Mouse (Mus musculus) G1E (cell line): ENCODE results near the gene St7. TPM values are rescaled to one million over a fixed set of nuclear protein-coding genes. Genes with fewer than 3 reads are reported as not detected.

Experiments
- ATAC-seq: 2 replicates; pipeline ENCODE4 v1.8.0; 2016; ENCODE audit warnings: mild to moderate bottlenecking; ENCODE audit not compliant: insufficient number of reproducible peaks, poor library complexity, low FRiP score, severe bottlenecking; ENCODE audit errors: extremely low read depth
- DNase-seq: peaks from one replicate; pipeline ENCODE4 v3.0.0; 2012; ENCODE audit warnings: low spot score
- H3K27me3 ChIP-seq: 2 replicates; pipeline ENCODE4 v1.6.1; 2012; ENCODE audit warnings: mild to moderate bottlenecking, low read length, inconsistent platforms; ENCODE audit not compliant: insufficient read depth
- H3K36me3 ChIP-seq: replicated peaks from 2 replicates; pipeline ENCODE3; 2012; ENCODE audit warnings: mild to moderate bottlenecking, inconsistent platforms
- H3K4me1 ChIP-seq: 2 replicates; pipeline ENCODE4 v1.6.1; 2012; ENCODE audit warnings: low read depth, low read length, inconsistent platforms, mixed read lengths; ENCODE audit not compliant: insufficient read depth
- H3K4me3 ChIP-seq: 2 replicates; pipeline ENCODE4 v1.5.1; 2012; ENCODE audit warnings: low read depth, mild to moderate bottlenecking, inconsistent platforms, low read length, moderate library complexity, mixed read lengths
- H3K9me3 ChIP-seq: replicated peaks from 2 replicates; pipeline ENCODE4 v1.6.1; 2012; ENCODE audit warnings: inconsistent platforms
- CTCF ChIP-seq: IDR thresholded peaks from 2 replicates; pipeline ENCODE4 v1.5.1; 2012; ENCODE audit warnings: low read depth, low read length, inconsistent platforms, mixed read lengths
- GATA1 ChIP-seq: IDR thresholded peaks from 2 replicates; pipeline ENCODE4 v1.6.1; 2012; ENCODE audit warnings: borderline replicate concordance, low read length, inconsistent platforms, mixed read lengths
- GATA2 ChIP-seq: IDR thresholded peaks from 2 replicates; pipeline ENCODE4 v1.6.1; 2012; ENCODE audit warnings: low read depth, low read length, inconsistent platforms, borderline replicate concordance
- POLR2AphosphoS5 ChIP-seq: IDR thresholded peaks from 2 replicates; pipeline ENCODE4 v1.6.1; 2012; ENCODE audit warnings: low read depth, low read length, inconsistent platforms; ENCODE audit not compliant: insufficient replicate concordance
- TAL1 ChIP-seq: conservative IDR thresholded peaks from 2 replicates; pipeline ENCODE4 v1.6.1; 2012; ENCODE audit warnings: low read depth, low read length, inconsistent platforms, mixed read lengths
- polyA plus RNA-seq: library from polyadenylated mRNA; stranded (reverse); fragments of >175 nt; gene quantifications from 2 replicates; pipeline ENCODE4 v1.2.3, GENCODE M21; 2012
- total RNA-seq, 2 experiments: library from RNA; stranded (forward) in 1 of 2; stranded (reverse) in 1 of 2; fragments of 200-1000 nt in 1 of 2; fragments of >200 nt in 1 of 2; fragmentation: Nextera tagmentation in 1 of 2; gene quantifications; 2 replicates each; pipeline ENCODE4 v1.2.3; 2014 to 2017

St7 gene
- total and polyA plus RNA-seq, 3 experiments = 4.7 to 155 (median 84.7) TPM

GRCm38 (mm10) chr6:17895562-17895961 is 202.8 kb downstream of the St7 start:
- peaks cover 59% of the 10 kb centered on the region for H3K36me3 ChIP-seq
- H3K4me3 ChIP-seq = no peak overlapping the region
- no peaks in the 10 kb centered on the region for H3K4me1 ChIP-seq
- no peaks in the 10 kb centered on the region for H3K27me3 ChIP-seq
- no peak for ATAC-seq
- no peak for DNase-seq
- H3K9me3 ChIP-seq = no peaks in the 10 kb centered on the region
- no peak for TF ChIP-seq GATA2
- no peak for TF ChIP-seq TAL1
- no peak for TF ChIP-seq POLR2AphosphoS5
- no peak for TF ChIP-seq CTCF
- TF ChIP-seq GATA1 = no peak

- no peak for ATAC-seq
- Histone ChIP-seq H3K9me3 (no peaks in the 10 kb centered on the region), H3K36me3 (peaks cover 59% of the 10 kb centered on the region), H3K4me1 (no peaks in the 10 kb centered on the region), H3K27me3 (no peaks in the 10 kb centered on the region), H3K4me3 (no peak overlapping the region)
- no peak for DNase-seq
- TF ChIP-seq GATA2 = no peak
- TF ChIP-seq CTCF = no peak
- TF ChIP-seq POLR2AphosphoS5 = no peak
- no peak for TF ChIP-seq GATA1
Measured at GRCm38 (mm10) chr6:17898539-17898938, 205.8 kb downstream of the St7 start.

DNA sequence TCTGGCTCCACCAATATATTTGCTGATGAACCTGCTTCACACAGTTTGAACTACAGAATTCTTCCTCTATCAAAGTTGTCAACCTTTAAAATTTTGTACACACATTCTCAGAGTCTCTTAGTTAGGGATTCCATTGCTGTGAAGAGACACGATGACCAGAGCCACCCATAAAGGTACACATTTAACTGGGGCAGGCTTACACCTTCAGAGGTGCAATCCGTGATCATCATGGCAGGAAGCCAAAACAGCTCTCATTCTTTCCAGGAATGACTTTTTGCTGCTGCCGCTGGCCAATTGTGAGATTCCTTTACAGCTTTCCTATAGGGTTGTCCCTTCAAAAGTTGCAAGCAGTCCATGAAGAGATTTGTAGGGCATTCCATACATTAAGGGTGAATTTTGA is 210.6 kb downstream of the St7 start:
- DNase-seq = no peak
- no peak for ATAC-seq
- peaks cover 58% of the 10 kb centered on the region for H3K36me3 ChIP-seq

GRCm38 (mm10) chr6:17905776-17906175 is 213.0 kb downstream of the St7 start:
- Histone ChIP-seq H3K36me3 (peaks cover 71% of the 10 kb centered on the region), H3K9me3 (no peaks in the 10 kb centered on the region), H3K4me3 (no peak overlapping the region), H3K27me3 (no peaks in the 10 kb centered on the region), H3K4me1 (no peaks in the 10 kb centered on the region; the same call in 1 of the 2 replicates)
- ATAC-seq (no peak), DNase-seq (no peak)
- TF ChIP-seq GATA2 (no peak), POLR2AphosphoS5 (no peak), TAL1 (no peak), CTCF (no peak), GATA1 (no peak)

More for the DNA sequence above, 210.6 kb downstream of the St7 start:
- Histone ChIP-seq H3K27me3 (no peaks in the 10 kb centered on the region), H3K4me3 (no peak overlapping the region), H3K4me1 (no peaks in the 10 kb centered on the region; the same call in 1 of the 2 replicates), H3K9me3 (no peaks in the 10 kb centered on the region)
- TF ChIP-seq TAL1 (no peak), GATA2 (no peak), GATA1 (no peak), POLR2AphosphoS5 (no peak)

DNA sequence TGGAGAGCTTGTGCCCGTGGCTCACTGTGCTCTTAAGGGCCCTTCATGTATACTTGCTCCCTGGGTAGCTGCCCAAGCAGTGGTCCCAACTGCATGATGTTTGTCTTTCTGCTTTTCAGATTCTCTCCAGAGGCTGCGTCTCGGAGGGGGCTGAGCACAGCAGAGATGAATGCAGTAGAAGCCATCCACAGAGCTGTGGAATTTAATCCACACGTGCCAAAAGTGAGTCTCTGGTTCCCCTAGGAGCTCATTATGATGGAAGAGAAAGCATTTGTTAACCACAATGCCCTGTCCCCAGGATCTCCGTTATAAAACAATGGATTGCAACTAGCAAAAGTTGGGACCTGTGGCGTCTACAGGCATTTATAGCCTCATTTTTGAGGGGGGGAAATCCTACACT is 213.6 kb downstream of the St7 start:
- H3K4me3 ChIP-seq = no peak overlapping the region
- no peaks in the 10 kb centered on the region for H3K9me3 ChIP-seq
- ATAC-seq = no peak
- TF ChIP-seq CTCF (no peak), POLR2AphosphoS5 (no peak), GATA1 (no peak), TAL1 (no peak), GATA2 (no peak)
- no peak for DNase-seq
- peaks cover 75% of the 10 kb centered on the region for H3K36me3 ChIP-seq
- H3K27me3 ChIP-seq = no peaks in the 10 kb centered on the region
- no peaks in the 10 kb centered on the region; the same call in 1 of the 2 replicates for H3K4me1 ChIP-seq

DNA sequence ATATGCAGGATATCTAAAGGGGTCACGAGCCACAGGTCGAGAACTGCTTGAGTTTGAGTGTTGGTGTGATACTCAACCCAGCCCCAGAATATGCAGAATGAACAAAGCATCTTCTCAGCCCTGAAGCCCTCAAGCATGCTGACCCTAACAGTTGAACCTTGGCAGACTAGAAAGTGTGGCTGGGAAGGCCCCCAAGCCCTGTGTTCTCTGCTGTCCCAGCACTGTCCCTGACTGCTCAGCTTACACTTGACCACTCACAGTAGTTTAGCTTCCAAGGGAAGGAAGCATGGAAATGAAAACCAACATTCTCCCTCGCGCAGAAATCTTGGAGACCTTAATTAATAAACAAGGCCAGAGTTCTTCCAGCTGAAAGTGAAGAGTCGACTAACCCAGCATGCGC is 219.6 kb downstream of the St7 start:
- ATAC-seq (no peak), DNase-seq (no peak)
- H3K4me3 ChIP-seq = no peak overlapping the region
- H3K36me3 ChIP-seq = peaks cover 75% of the 10 kb centered on the region
- H3K27me3 ChIP-seq = no peaks in the 10 kb centered on the region
- TF ChIP-seq POLR2AphosphoS5 = no peak
- no peak for TF ChIP-seq TAL1
- no peak for TF ChIP-seq GATA2
- no peak for TF ChIP-seq GATA1
- no peak for TF ChIP-seq CTCF
- H3K9me3 ChIP-seq = no peaks in the 10 kb centered on the region
- H3K4me1 ChIP-seq = no peaks in the 10 kb centered on the region
